ENCODE assay signal across 20 mouse cellular contexts in genomic region chr16:37469595-37469994, GRCm38 (mm10).
DNase-seq lines count a peak whose midpoint lies in the region; ATAC-seq and TF ChIP-seq lines count a peak whose summit lies in the region.
"Had no signal": no experiment of that assay in that cellular context is flagged by ENCODE, and none has a peak within 500 bp of the region (broad histone marks: within the 10 kb centered on the region; RNA-seq: fewer than 3 reads in every experiment).

No protein-coding gene starts in this region.

- H3K9ac ChIP-seq in forebrain, embryonic 14.5 days (ENCODE audit: low read length), result no peak overlapping the region
- no peak overlapping the region for H3K9ac ChIP-seq in forebrain, embryonic 12.5 days
- H3K9ac ChIP-seq in forebrain, postnatal 0 days, result no peak overlapping the region
- H3K9ac ChIP-seq in midbrain, embryonic 11.5 days (ENCODE audit: low read length), result no peak overlapping the region
- H3K9ac ChIP-seq: embryonic facial prominence, embryonic 12.5 days had no signal

- no peaks in the 10 kb centered on the region for H3K36me3 ChIP-seq in forebrain, embryonic 14.5 days (ENCODE audit: control insufficient read depth, insufficient read depth, low read length)
- H3K36me3 ChIP-seq in forebrain, embryonic 12.5 days (replicated peaks), result no peaks in the 10 kb centered on the region
- H3K36me3 ChIP-seq in heart, embryonic 10.5 days, result no peaks in the 10 kb centered on the region
- no peaks in the 10 kb centered on the region for H3K36me3 ChIP-seq in forebrain, postnatal 0 days (ENCODE audit: insufficient read depth)
- no peaks in the 10 kb centered on the region for H3K36me3 ChIP-seq in midbrain, embryonic 11.5 days (ENCODE audit: control insufficient read depth, insufficient read depth, low read length)
- H3K36me3 ChIP-seq: embryonic facial prominence, embryonic 10.5 days; embryonic facial prominence, embryonic 12.5 days had no signal

- no peak overlapping the region for H3K4me2 ChIP-seq in forebrain, embryonic 14.5 days (ENCODE audit: low read length)
- no peak overlapping the region for H3K4me2 ChIP-seq in forebrain, embryonic 12.5 days
- no peak overlapping the region for H3K4me2 ChIP-seq in forebrain, postnatal 0 days (ENCODE audit: low read depth)
- H3K4me2 ChIP-seq in midbrain, embryonic 11.5 days, result no peak overlapping the region
- H3K4me2 ChIP-seq: embryonic facial prominence, embryonic 12.5 days had no signal

- peak; percentile 33 for DNase-seq in forebrain, embryonic 14.5 days (ENCODE audit: low spot score)
- DNase-seq in heart, adult 11 months, result peak; percentile 23
- DNase-seq in heart, embryonic 10.5 days (ENCODE audit: low spot score), result no peak
- peak; percentile 57 for DNase-seq in brain, embryonic 14.5 days (ENCODE audit: low read depth)
- peak; percentile 32 for DNase-seq in forebrain, postnatal 0 days
- DNase-seq in midbrain, embryonic 11.5 days (ENCODE audit: low spot score, missing footprints), result no peak
- no peak for DNase-seq in adrenal gland, adult 8-10 months
- DNase-seq: adrenal gland, adult 2 months; adrenal gland, postnatal 14 days; adrenal gland, postnatal 36 days; cerebellum, adult 11 months; cerebellum, adult 18-20 months; cerebellum, adult 8-10 months; cerebellum, postnatal 10 days; cerebellum, postnatal 25 days had no signal

- H3K4me1 ChIP-seq in forebrain, embryonic 14.5 days (ENCODE audit: control insufficient read depth, insufficient read depth, low read length), result no peaks in the 10 kb centered on the region
- no peaks in the 10 kb centered on the region for H3K4me1 ChIP-seq in forebrain, embryonic 12.5 days
- H3K4me1 ChIP-seq in heart, embryonic 10.5 days, result no peaks in the 10 kb centered on the region
- H3K4me1 ChIP-seq in forebrain, postnatal 0 days (ENCODE audit: insufficient read depth), result no peaks in the 10 kb centered on the region
- H3K4me1 ChIP-seq in midbrain, embryonic 11.5 days (ENCODE audit: control insufficient read depth, insufficient read depth, low read length), result no peaks in the 10 kb centered on the region
- H3K4me1 ChIP-seq: embryonic facial prominence, embryonic 10.5 days; embryonic facial prominence, embryonic 12.5 days had no signal

- 57% methylated on average over 3 of the region's 3 CpGs for WGBS in forebrain, embryonic 14.5 days
- WGBS in forebrain, embryonic 12.5 days, result 76% methylated on average over 3 of the region's 3 CpGs
- WGBS in heart, embryonic 10.5 days, result 83% methylated on average over 3 of the region's 3 CpGs
- 37% methylated on average over 3 of the region's 3 CpGs for WGBS in forebrain, postnatal 0 days
- WGBS in midbrain, embryonic 11.5 days, result 82% methylated on average over 3 of the region's 3 CpGs

- no peaks in the 10 kb centered on the region for H3K9me3 ChIP-seq in forebrain, embryonic 14.5 days (replicated peaks; ENCODE audit: control insufficient read depth, low read length)
- H3K9me3 ChIP-seq in forebrain, embryonic 12.5 days, result no peaks in the 10 kb centered on the region
- no peaks in the 10 kb centered on the region for H3K9me3 ChIP-seq in heart, embryonic 10.5 days
- no peaks in the 10 kb centered on the region for H3K9me3 ChIP-seq in forebrain, postnatal 0 days (ENCODE audit: low read length)
- no peaks in the 10 kb centered on the region for H3K9me3 ChIP-seq in midbrain, embryonic 11.5 days (ENCODE audit: control insufficient read depth, low read length)
- H3K9me3 ChIP-seq: embryonic facial prominence, embryonic 10.5 days; embryonic facial prominence, embryonic 12.5 days had no signal

- H3K27ac ChIP-seq in forebrain, embryonic 14.5 days (ENCODE audit: low read depth, low read length), result no peak overlapping the region
- H3K27ac ChIP-seq in forebrain, embryonic 12.5 days, result no peak overlapping the region
- H3K27ac ChIP-seq in heart, embryonic 10.5 days, result no peak overlapping the region
- H3K27ac ChIP-seq in forebrain, postnatal 0 days (ENCODE audit: low read depth, low read length), result no peak overlapping the region
- no peak overlapping the region for H3K27ac ChIP-seq in midbrain, embryonic 11.5 days (ENCODE audit: low read depth, low read length)
- H3K27ac ChIP-seq: embryonic facial prominence, embryonic 10.5 days; embryonic facial prominence, embryonic 12.5 days had no signal

- no peaks in the 10 kb centered on the region for H3K27me3 ChIP-seq in forebrain, embryonic 14.5 days (replicated peaks; ENCODE audit: control insufficient read depth, insufficient read depth, low read length)
- H3K27me3 ChIP-seq in forebrain, embryonic 12.5 days, result no peaks in the 10 kb centered on the region
- no peaks in the 10 kb centered on the region for H3K27me3 ChIP-seq in heart, embryonic 10.5 days (ENCODE audit: insufficient read depth, poor library complexity, severe bottlenecking)
- no peaks in the 10 kb centered on the region for H3K27me3 ChIP-seq in forebrain, postnatal 0 days (ENCODE audit: insufficient read depth, low read length)
- no peaks in the 10 kb centered on the region for H3K27me3 ChIP-seq in midbrain, embryonic 11.5 days (ENCODE audit: control insufficient read depth, insufficient read depth, low read length)
- H3K27me3 ChIP-seq: embryonic facial prominence, embryonic 12.5 days had no signal

- no peak overlapping the region for H3K4me3 ChIP-seq in forebrain, embryonic 14.5 days (ENCODE audit: low read depth, low read length)
- H3K4me3 ChIP-seq in forebrain, embryonic 12.5 days (replicated peaks), result no peak overlapping the region
- H3K4me3 ChIP-seq in heart, embryonic 10.5 days, result no peak overlapping the region
- H3K4me3 ChIP-seq in forebrain, postnatal 0 days (ENCODE audit: low read depth, low read length), result no peak overlapping the region
- H3K4me3 ChIP-seq in midbrain, embryonic 11.5 days (ENCODE audit: low read depth, low read length), result no peak overlapping the region
- H3K4me3 ChIP-seq: embryonic facial prominence, embryonic 10.5 days; embryonic facial prominence, embryonic 12.5 days had no signal

- no peak for TF ChIP-seq POLR2A in brain, embryonic 14.5 days (IDR thresholded peaks at IDR 0.05; ENCODE audit: borderline replicate concordance, extremely low read depth, insufficient read depth, insufficient read length, poor library complexity, severe bottlenecking)

- no peak for TF ChIP-seq CTCF in brain, embryonic 14.5 days (IDR thresholded peaks at IDR 0.05; ENCODE audit: borderline replicate concordance, extremely low read depth, insufficient read depth, insufficient read length)
- no peak for TF ChIP-seq CTCF in forebrain, postnatal 0 days (IDR thresholded peaks at IDR 0.05; ENCODE audit: low read depth)

- ATAC-seq in forebrain, embryonic 14.5 days, result no peak
- ATAC-seq in forebrain, embryonic 12.5 days (ENCODE audit: low FRiP score), result no peak
- ATAC-seq in forebrain, postnatal 0 days, result peak; percentile 79; the same call in 1 of the 2 replicates
- no peak for ATAC-seq in midbrain, embryonic 11.5 days (ENCODE audit: low FRiP score)
- ATAC-seq: activated CD4-positive, CD25-positive, alpha-beta regulatory T cell, adult 4 months; Patski had no signal

Comparison
In these comparisons a context has a peak if more than half of its experiments do, and no peak if none do; other contexts are left out.
1. DNase-seq: peak in forebrain, embryonic 14.5 days (single experiment), heart, adult 11 months (single experiment), brain, embryonic 14.5 days (single experiment) and forebrain, postnatal 0 days (single experiment); none in heart, embryonic 10.5 days (single experiment), midbrain, embryonic 11.5 days (single experiment) and adrenal gland, adult 8-10 months (single experiment).